Mouse (Mus musculus) heart, postnatal 0 days (tissue): ENCODE measurements around the gene Lcp2.

ENCODE experiments used
- CTCF ChIP-seq: IDR thresholded peaks from 2 replicates; pipeline ENCODE4 v1.5.1; 2016; ENCODE audit warnings: antibody characterized with exemption, control low read depth, low read depth
- EP300 ChIP-seq: IDR thresholded peaks from 2 replicates; pipeline ENCODE4 v1.6.1; 2016; ENCODE audit warnings: antibody characterized with exemption, low read depth

DNA sequence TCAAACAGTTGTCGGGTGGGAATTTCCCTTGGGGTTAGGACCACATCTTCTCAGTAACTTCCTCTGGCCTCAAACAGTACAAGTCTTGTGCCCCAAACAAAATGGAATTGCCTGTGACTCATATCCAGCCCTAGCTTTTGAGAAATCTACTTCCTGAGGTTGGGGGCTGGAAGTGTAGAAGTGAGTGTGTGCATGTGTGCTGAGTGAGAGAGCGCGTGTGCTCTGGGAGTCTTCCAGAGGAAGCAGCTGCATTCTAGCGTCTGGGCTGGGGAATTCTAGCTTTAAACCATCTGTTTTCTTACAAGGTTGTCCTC is 35.9 kb upstream of the Lcp2 start:
- no peak for TF ChIP-seq CTCF
- 0 out of 2 replicates have a peak, but pooled peaks have one; percentile 19 for TF ChIP-seq EP300
